Mouse (Mus musculus) embryo, embryonic 11 days (tissue): ENCODE measurements around the gene Lpcat2.
A peak's percentile ranks its signal among the peaks of the same experiment; 100 is the strongest.
"Not testable (repeated sequence)": the region's sequence is repeated elsewhere in the genome, so short reads cannot be mapped to it uniquely, and the experiment has no call there.

ENCODE experiments used
- DNase-seq: peaks from one replicate; pipeline ENCODE4 v3.0.0-alpha.2; 2015

Lpcat2 gene

GRCm38 (mm10) chr8:92854673-92855072 lies 466 bp upstream of the Lpcat2 start:
- no peak for DNase-seq

- no peak for DNase-seq
Observed at GRCm38 (mm10) chr8:92856273-92856986, 1.3 kb downstream of the Lpcat2 start.

DNA sequence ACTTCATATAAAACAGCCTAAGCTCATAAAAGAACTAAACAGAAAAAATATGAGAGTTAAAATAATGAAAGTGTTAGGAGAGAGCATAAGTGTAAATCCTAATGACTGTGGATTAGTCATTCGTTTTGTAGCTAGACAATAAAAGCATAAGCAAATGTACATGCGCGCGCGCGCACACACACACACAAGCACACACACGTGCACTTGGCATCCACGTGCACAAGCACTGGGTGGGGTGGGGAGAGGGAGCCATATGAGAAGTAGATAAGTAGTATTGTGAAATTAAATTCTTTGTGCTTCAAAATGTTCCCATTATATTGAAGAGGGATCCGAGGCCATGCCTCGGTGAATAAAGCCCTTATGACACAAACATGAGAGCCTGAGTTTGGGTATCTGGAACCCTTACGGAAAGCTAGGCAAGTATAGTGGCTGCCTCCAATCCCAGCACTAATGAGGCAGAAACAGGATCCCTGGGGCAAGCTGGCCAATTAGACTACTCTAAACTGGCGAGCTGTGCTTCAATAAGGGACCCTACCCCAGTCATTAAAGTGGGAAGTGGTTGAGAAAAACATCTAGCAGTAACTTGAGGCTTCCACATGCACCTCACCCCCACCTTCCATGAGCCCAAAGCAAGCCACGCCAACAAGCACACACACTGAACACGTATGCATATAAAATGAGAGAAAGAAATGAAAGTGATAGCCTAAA lies 3.5 kb downstream of the Lpcat2 start:
- no peak for DNase-seq

- no peak for DNase-seq
Observed at GRCm38 (mm10) chr8:92861977-92862376, 6.8 kb downstream of the Lpcat2 start.

GRCm38 (mm10) chr8:92870281-92870680 lies 15.1 kb downstream of the Lpcat2 start:
- peak; percentile 49 for DNase-seq

DNA sequence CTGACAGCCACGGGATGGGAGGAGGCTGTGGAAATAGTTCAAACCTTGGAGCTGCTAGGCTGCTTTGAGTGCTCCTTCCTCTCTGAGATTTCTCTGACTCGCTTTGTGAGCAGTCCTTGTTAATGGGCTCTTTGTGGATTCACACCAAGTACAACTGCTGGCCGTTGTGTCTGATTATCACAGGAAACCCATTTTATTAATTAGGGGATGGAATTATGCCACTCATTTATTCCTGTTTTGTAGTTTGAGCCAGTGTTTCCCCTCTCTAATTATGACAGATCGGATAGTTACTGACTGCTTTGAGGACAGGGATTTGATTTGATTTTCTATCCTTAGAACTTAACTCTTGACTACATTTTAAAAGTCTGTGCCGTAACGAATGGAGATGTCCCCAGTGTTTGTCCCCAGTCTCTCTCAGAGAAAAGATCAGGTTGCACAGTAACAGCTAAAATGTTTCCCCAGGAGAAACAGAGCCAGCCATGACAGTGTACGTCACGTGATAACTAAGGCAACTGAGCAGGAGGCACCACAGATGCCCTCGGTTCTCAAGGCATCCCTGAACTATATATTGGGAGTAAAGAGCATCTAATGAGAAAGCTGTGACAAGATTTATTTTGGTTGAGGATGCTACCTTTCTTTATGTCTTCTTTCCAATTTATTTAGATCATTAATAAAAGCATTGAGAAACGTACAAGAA lies 17.1 kb downstream of the Lpcat2 start:
- DNase-seq, result no peak

DNA sequence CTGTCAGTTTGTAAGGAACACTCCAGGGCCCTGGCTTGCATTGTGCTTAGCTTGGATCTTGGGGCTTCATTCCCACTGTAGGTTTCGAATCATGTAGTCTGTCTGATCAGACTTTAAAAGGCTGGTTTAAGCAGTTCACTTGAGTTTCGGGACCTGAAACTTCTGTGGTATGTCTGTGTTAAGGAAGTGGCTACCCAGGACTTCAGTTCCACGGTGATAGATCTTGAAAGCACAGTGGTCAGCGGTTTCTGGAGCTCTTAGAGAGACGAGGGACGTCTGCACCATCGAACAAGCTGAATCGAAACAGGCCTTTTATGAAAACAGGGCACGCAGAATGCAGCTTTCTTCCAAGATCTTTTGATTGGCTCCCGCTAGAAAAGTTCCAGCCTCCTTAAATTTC lies 20.7 kb downstream of the Lpcat2 start:
- no peak for DNase-seq

GRCm38 (mm10) chr8:92881247-92881646 lies 26.1 kb downstream of the Lpcat2 start:
- DNase-seq, result no peak

GRCm38 (mm10) chr8:92883771-92884170 lies 28.6 kb downstream of the Lpcat2 start:
- DNase-seq, result no peak

DNA sequence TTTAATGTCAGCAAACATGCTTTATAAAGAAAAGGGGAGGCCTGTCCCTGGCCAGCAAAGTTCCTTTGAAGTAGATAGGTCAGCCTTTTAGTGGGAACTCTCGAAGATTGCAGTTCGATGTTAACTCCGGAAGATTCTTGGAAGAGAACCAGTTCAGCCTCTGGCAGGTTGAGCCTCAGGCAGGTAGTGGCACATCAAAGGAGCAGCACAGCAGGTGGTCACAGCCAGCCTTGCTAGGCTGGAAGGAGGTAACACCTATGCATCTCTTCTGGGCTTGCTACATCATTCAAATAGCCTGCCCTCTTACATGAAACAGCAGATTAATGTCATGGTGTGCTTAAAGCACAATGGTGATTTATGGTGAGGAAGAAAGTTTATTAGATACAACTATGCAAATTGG lies 37.1 kb downstream of the Lpcat2 start:
- DNase-seq, result not testable (repeated sequence)

GRCm38 (mm10) chr8:92893870-92894269 lies 38.7 kb downstream of the Lpcat2 start:
- no peak for DNase-seq

GRCm38 (mm10) chr8:92895053-92895452 lies 39.9 kb downstream of the Lpcat2 start:
- no peak for DNase-seq

- no peak for DNase-seq
Observed at GRCm38 (mm10) chr8:92896056-92896455, 40.9 kb downstream of the Lpcat2 start.

DNA sequence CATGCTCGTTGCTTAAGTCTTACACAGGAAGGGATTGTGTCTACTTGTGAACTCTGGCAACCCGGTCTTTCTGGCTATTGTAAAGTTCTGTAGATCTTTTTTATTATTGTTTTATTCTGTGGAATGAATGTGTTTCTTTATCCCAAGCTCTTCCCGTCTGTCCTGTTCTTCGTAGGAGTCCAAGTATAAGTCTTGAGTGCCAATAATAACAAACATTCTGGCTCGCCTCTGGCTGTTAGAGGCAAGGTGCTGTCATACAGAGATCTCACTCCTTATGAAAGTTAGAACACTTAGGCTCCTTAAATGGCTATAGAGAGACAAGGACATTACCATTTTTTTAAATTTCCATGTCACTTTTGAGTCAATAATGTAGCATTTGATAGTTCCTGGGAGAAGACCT lies 41.5 kb downstream of the Lpcat2 start:
- DNase-seq, result no peak

DNA sequence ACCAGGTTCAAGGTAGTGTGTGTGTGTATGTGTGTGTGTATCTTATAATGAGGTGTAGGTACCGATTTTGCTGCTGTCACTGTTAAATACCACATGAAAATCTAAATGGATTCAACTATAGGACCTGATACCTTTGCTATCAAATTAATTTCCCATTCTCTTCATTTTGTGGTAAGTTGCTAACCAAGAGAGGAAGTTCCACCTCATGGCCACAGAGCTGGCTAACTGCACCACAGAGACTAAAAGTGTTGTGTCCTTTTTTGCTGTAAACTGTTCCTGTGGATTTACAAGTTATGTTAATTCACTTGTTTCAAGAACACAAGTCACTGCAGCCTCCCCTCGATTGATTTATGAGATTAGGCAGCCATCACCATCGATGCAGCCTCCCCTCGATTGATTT lies 42.7 kb downstream of the Lpcat2 start:
- no peak for DNase-seq

DNA sequence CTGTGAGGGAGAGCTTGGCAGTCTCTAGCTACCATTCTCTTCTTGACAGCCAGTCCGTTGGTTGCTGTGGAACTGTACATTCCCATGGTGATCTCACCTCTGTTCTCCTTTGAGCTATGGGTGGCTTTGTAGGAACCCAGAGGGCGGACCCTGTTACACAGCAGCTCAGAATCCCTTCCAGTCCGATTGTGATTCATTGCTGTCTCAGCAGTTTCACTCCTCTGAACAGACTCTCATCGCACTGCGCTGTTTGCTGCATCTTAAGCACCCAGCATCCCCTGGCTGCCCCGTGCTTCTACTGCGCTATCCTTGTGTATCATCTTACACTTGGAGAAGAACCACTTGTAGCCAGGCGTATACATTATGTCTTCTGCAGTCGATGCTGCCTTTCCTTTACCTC lies 44.5 kb downstream of the Lpcat2 start:
- no peak for DNase-seq

DNA sequence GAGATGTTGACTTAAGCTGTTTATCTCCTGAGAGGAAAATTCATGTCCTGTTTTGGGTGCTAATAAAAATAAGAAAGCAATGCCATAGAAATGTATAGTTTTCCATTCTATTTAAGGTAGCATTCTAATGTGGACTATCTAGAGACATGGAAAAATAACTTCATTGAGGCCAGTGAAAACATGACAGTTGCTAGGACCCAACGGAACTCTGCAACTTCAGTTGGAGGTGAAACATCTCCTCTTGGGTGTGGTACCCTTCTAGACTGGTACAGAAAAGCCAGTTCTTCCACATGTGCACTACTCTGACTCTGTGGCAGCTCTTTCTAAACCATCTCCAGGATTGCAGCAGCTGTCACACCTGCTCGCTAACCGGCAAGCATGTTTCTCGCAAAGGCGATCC lies 46.0 kb downstream of the Lpcat2 start, which contains the start of gene Capns2:
TSS of gene Capns2 (plus strand) at position 301 of the 400 bp plus-strand sequence.
- no peak for DNase-seq

DNA sequence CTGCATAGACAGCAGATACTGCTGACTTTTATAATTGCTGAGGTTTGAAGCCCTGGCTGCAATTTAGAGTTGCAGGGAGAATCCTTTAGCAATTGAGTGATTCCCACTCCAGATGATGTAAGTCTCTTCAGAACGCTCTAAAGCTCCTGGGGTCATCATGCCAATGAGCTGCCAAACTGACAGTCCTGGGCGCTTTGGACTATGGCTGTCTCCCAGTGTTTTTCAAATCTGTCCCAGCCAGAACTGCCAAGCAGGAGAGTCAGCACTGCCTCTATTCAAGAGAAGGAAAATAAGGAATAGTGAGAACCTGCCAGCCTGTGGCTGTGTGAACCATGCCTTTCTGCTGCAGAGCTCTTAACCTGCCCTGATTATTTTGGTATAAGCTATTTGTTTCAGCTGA lies 47.8 kb downstream of the Lpcat2 start:
- DNase-seq, result no peak

DNA sequence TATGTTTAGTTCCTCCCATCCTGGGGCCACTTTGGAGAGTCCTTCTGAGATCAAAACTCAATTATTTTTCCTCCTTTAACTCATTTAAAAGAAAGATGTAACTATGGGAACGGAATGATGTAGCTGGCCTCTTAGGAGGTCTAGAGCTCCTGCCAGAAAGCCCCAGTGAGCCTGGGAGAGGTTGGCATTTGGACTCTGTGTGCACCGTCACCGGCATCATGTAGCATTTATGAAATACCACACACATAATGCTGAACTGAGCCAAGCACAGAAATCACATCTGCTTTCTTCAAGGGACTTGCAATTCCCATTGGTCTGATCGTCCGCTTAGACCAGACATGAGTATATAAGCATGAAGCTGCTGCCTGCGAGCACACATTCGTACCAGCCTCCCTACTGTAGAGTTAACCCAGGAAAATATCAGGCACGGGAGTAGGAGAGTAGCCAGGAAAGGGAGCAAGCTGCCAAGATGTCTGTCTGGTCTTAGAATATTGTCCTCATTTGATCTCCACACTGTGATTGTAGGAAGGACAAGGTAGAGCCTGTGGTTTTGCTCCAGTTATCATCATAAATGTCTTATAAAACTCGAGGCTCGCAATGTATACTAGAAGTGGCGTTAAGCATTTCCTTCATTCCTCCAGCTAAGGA lies 48.5 kb downstream of the Lpcat2 start:
- DNase-seq, result no peak

DNA sequence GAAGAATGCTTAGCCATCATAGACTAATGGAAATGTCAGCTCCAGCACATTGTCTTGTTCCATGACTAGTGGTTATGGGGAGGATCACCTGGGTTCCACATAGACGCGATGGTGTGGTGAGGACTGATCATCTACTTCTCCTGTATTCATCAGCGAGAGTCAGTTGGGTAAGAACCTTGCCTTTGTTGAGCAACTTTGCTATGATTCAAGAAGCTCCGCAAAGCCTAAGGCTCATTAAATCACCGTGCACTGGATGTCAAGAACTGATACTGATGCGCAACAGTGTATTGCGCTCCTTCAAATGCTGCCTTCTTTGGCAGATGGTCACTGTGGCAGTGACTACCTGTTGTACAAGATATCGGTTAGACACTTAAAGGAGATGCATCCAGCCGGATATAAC lies 51.4 kb downstream of the Lpcat2 start:
- DNase-seq, result no peak

- no peak for DNase-seq
Observed at GRCm38 (mm10) chr8:92908448-92908847, 53.3 kb downstream of the Lpcat2 start.

DNA sequence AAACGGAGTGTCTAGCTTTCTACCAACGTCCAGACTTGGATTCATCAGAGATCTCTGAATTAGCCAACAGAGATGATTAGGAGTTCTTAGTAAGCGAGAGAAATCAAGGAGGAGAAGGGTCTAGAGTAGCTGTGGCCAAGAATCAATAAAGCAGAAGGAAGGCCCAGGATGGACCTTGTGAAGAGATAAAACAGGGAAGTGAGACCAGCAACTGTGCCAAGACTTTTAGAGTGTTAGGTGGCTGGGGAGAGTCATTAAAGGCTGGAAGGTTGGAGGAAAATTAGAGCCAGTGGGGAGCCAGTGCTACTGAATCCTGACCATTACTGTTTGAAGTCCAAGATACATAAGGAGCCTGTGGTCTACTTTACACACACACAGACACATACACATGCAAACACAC lies 56.3 kb downstream of the Lpcat2 start:
- no peak for DNase-seq

GRCm38 (mm10) chr8:92913396-92913795 lies 58.3 kb downstream of the Lpcat2 start:
- DNase-seq, result no peak
